Mouse (Mus musculus) left cerebral cortex, postnatal 14 days (tissue): ENCODE data around the gene Tpd52l2. TPM values are rescaled to one million over a fixed set of nuclear protein-coding genes. Genes with fewer than 3 reads are reported as not detected.
A peak's percentile ranks its signal among the peaks of the same experiment; 100 is the strongest.
"Not testable (repeated sequence)": the region's sequence is repeated elsewhere in the genome, so short reads cannot be mapped to it uniquely, and the experiment has no call there.

Experiments
- DNase-seq, 2 experiments: peaks; one replicate each; pipeline ENCODE4 v3.0.0; 2021 to 2022; ENCODE audit warnings: low spot score in 2 of 2, mixed read lengths in 1 of 2
- intact Hi-C: fragments of 180-260 bp; cut with DNase I; formaldehyde crosslinking; loops from one replicate; pipeline ENCODE4 v1.15.1; 2025
- total RNA-seq, 2 experiments: library from RNA; stranded (reverse); gene quantifications; 2 replicates each; pipeline ENCODE4 v1.2.3; 2021

Gene Tpd52l2
- total RNA-seq, 2 experiments from 2014 or later = 69.5 to 74.8 TPM

DNA sequence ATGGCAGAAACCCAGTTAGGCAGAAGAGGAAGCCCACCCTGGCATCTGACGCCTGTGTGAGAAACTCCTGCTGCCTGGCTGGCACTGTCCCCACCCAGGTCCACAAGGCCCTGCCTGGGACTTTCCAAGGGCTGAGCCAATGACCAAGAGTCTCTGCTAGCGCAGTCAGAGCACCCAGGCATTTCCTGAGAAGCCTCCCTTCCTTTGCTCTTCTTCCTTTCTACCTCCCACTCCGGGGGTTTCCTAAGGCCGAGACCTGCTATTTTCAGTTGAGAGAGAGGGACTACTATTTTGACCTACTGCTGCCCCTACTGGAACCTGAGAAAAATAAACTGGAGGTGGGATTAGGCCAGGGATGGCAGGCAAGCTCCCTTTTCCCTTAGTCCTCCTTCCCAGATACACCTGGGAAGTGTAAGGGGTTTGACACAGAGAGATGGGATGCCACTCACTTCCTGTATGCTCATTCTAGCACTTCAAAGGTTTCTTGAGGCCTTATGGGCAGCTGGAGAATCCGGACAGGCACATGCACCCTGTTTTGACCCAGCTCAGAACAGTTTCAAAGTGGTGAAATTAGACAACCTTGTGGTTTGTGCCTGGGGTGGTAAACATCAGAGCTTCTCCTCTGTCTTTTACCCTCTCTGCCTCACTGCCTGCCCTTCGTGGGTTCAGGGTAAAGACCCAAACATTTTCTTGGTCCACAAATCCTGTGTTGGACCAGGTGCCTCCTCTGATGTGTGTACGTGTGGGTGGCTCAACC, 13.2 kb upstream of the Tpd52l2 start:
- intact Hi-C loops = no loop called here
- no peak for DNase-seq

DNA sequence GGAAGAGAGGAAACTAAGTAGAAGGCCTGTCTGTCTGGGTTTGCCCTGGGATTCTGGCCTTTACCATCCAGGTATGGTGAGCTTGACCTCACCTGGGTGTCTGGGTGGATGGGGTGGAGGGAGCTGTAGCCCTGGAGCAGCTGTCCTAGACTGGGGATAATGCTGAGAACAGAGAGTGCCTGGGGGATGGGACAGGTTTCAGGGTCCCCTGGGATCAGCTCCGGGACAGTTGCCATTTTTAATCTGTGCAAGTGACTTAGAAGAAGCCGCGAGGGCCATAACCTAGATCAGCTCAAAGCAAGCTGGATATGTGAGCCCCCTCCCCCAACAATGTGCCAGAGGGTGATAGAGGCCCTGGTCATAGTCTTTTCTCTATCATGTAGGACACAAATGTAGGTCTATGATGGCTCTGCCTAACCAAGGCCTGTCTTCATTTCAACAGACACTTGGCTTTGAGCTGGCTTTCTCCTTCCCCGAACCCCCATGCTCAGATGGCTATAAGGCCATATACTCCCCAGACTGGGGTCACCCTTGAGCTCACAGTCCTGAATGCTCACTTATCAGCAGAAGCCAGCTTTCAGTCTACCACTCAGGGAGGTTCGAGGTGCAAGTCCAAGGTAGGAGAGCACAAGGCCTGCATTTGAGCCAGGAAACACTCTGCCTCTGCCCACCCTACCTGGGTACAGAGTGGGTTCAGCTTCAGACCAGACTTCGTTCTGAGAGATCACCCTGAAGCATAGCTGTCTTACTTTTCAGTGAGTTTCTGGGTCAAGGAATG, 12.3 kb upstream of the Tpd52l2 start:
- intact Hi-C loops = no loop called here
- no peak for DNase-seq

DNA sequence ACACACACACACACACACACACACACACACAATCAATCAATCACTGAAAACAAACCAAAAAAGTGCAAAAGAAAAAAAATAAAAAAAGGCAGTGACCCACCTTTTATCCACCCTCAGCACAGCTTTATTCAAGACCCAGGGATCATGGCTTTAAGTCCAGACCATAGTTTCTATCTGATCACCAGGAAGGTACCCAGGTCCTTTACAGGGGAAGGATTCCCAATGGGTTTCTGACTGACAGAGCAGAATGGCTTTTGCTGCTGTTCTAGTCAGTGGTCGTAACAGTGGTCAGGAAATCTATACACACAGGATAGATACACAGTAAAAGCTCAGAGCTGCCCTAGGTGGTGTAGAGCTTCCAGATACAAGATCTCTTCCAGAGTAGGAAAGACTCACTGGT, 11.2 kb upstream of the Tpd52l2 start:
- DNase-seq = no peak
- intact Hi-C loops = no loop called here

DNA sequence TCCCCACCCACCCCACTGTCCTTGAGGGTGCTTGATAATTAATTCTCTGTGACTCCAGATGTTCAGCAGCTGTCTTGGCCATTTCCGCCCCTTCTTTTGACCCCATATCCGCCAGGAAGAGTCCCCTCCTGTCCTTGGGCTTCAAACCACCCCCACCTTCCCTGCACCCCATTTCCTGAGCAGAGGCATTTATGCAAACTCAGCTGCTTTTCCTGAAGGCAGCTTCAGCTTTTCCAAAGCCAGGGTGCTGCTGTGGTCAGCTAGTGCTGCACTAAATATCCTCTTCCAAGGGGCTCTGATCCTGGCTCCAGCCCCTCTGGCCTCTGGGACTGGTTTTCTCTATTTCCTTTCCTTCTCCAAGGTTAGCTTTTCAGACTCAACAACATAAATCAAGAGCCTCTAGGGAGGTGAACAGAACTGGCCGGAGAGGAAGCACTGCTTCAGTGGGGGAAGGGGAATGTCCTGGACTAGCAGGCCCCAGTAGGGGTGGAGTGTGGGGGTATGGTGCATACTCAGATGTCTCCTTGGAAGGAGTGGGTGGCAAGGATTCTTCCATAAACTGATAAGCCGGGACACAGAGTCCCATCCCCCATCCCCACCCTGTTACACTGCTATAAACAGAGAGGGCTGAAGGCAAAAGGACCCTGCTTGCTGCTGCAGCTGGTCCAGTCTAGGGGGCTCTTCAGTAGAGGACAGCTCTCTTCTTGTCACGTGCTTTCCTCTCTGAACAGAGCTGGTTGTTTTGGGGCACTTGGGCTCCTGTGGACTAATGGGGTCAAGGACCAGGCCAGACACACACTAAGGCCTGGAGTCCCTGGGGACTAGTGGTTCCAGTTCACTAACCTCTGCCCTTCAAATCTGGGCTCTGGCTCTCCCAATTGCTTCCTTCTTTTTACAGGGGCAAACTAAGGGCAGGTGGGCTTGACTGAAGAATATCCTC, 9.3 kb upstream of the Tpd52l2 start:
- intact Hi-C loops = no loop called here
- no peak for DNase-seq

DNA sequence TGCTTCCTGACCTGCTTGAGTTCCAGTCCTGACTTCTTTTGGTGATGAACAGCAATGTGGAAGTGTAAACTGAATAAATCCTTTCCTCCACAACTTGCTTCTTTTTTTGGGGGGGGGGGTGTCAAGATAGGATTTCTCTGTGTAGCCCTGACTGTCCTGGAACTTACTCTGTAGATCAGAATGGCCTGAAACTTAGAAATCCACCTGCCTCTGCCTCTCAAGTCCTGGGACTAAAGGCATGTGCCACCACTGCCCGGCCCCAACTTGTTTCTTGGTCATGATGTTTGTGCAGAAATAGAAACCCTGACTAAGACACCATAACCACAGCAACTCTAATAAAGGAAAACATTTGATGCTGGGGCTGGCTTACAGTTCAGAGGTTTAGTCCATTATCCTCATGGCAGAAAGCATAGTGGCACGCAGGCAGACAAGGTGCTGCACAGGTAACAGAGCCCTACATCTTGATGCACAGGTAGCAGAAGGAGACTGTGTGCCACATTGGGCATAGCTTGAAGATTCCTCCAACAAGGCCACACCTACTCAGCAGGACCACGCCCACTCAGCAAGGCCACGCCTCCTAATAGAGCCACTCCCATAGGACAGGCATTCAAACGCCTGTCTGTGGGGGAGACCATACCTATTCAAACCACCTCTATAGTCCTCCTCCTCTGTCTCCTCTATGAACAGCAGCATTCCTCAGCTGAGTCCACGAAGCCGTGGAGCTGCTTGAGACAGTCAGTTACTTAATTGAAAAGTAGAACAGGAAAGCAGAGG, 5.3 kb upstream of the Tpd52l2 start:
- intact Hi-C loops = no loop called here
- DNase-seq = no peak

DNA sequence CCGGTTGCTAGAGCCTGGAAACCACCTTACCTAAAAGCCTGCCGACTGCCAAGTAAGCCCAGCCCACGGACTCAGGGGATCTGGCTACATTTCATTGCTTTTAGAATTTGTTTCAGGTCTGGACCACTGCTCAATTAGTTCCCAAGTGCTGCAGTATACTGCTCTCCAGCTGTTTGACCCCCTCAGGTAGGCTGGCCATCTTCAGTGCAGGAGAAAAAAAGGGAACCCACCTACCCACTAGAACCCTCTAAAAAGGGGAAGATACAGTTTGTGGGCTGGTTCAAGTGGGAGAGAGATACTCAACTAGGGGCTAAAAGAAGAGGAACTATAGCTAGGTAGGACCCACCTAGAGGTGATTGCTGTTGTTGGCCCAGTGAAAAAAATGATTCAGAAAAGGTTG, 4.7 kb upstream of the Tpd52l2 start:
- DNase-seq = no peak
- intact Hi-C loops = no loop called here

DNA sequence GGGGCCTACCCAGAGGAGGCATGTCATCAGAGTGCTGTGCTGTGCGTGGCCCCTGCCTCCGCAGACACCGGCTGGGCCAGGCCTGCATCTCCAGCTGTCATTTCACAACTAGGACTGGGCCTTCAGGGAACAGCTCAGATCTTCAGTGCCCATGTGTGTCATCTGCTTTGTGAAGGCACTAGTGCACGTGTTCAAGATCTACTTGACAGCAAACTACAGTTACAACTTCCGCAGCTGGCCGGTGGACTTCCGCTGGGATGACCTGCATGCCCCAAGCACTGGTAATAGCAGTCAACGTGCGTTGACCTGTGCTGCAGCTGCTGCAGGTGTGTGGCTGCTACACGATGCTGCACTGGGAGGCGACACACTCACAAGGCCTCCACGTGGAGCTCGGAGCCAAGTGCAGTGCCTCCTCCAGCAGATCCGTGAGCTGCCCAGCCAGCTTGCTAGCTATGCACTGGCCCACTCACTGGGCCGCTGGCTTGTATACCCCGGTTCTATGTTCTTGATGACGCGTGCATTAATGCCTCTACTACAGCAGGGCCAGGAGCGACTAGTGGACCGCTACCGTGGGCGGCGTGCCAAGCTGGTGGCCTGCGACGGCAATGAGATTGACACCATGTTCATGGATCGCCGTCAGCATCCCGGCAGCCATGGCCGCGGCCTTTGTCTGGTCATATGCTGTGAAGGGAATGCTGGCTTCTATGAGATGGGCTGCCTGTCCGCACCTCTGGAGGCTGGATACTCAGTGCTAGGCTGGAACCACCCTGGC, 3.6 kb upstream of the Tpd52l2 start, which contains the start of gene Abhd16b:
Gene Abhd16b, plus strand, starts transcription at position 51 of the 772 bp plus-strand sequence.
- no peak for DNase-seq
- intact Hi-C loops = no loop called here

DNA sequence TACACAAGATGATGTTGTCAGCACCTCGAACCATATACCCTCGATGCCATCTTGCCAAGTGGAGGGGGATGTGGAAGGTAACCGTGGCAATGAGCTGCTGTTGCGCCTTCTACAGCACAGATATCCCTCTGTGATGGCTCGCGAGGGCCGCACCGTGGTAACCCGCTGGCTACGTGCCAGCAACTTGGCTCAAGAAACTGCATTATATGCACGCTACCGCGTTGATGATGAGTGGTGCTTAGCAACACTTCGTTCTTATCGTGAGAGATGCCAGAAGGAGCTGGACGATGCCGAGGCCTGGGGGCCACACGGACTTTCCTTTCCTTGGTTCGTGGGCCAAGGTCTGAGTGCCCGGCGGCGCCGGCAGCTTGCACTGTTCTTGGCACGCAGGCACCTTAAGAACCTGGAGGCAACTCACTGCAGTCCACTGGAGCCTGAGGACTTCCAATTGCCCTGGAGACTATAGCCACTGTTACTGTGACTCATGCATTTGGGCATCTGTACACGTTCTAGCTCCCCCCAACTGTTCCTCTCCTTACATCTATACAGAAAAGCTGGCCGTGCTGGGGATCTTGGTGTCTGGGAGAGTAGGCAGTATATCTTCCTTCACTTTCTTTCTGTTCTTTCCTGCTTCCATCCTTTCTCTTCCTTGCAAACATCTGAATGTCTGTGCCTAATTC, 2.5 kb upstream of the Tpd52l2 start:
- no peak for DNase-seq
- intact Hi-C loops = no loop called here

DNA sequence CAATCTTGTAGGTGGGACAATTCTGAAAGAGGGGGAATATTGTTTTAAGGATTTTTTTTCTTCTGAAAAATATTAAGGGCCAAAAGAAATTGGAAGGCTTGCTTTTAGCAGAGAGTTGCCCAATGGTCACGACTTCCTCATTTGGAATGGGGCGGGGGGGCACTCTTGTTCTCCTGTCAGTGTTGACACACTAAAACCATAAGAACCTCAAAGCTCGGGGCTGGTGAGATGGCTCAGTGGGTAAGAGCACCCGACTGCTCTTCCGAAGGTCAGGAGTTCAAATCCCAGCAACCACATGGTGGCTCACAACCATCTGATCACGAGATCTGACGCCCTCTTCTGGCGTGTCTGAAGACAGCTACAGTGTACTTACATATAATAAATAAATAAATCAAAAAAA, 1.1 kb upstream of the Tpd52l2 start:
- not testable (repeated sequence) for DNase-seq
- intact Hi-C loops = loop anchor here (5.0 kb wide), 2 partner anchors 84 to 104 kb away; no protein-coding TSS in a partner anchor

DNA sequence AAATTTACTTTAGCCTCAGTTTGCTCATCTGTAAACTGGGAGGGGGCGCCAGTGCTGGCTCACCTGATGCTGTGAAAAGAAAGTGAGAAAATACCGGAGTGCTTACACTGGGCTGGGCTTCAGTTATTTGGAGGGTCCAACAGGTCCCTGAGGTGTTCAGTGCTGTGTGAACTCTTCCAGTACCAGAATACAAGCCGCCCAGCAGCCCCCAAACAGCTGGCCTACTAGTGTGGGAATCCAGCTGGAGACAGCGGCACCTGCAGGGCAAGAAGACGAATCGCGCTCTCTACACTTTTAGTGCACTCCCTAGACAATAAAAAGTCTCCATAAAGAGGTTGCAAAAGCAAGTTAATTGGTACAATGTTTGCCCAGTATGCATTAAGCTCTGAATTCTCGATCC, 661 bp upstream of the Tpd52l2 start:
- intact Hi-C loops = loop anchor here (5.0 kb wide), 2 partner anchors 84 to 104 kb away; no protein-coding TSS in a partner anchor
- DNase-seq = peak; percentile 63 to 78

DNA sequence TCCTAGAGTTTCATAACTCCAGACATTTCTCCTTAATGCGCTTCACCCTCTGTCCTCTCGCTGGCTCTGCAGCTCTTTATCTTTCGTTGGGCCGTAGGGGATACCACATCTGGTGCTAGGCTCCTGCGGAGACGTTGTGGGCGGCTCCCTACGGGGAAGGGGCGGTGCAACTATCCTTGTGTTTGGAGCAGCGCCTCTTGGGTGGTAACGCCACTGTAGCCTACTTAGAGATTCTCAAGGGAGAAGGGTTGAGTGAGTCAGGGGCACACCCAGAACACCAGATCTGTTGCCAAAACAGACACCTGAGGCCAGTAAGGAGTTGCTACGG, 570 bp downstream of the Tpd52l2 start:
- intact Hi-C loops = loop anchor here (5.0 kb wide), 2 partner anchors 85 to 105 kb away; no protein-coding TSS in a partner anchor
- peak; percentile 38 to 41 for DNase-seq

DNA sequence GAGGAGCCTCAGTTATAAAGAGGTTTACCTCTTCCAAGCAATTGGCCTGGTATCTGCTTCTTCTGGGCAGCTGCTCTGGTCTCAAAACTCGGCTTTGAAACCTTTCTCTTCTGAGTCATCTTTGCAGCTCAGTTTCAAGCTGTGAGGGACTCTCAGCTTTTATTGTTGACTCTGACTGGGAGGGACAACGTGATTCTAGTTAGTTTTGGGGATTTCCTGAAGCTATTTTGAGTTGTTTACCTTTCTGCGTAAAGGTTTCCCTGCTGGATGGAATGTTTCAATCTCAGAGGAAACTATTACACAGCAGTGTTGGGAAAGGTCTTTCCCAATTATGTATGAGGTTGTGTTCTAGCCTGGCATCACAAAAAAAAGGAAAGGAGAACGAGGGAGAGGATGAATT, 1.7 kb downstream of the Tpd52l2 start:
- DNase-seq = no peak
- intact Hi-C loops = loop anchor here (5.0 kb wide), 2 partner anchors 86 to 106 kb away; no protein-coding TSS in a partner anchor

DNA sequence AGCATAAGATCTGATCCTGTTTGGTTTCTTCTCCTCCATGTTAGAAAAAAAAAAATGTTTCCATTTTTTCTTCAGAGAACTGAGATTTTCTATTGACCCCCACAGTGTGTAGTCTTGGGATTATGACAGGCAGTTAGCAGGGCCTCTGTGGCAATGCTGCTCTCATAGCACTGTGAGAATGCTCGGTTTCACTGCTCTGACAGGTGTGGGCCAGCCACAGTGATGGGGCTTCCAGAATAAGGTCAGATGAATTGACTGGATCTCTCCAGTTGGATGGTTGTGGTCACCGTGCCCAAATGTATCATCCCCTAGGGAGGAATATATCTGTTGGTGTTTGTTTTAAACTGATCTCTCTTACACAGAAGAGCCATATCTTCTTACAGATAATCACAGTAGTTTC, 12.2 kb downstream of the Tpd52l2 start:
- no peak for DNase-seq
- intact Hi-C loops = no loop called here

DNA sequence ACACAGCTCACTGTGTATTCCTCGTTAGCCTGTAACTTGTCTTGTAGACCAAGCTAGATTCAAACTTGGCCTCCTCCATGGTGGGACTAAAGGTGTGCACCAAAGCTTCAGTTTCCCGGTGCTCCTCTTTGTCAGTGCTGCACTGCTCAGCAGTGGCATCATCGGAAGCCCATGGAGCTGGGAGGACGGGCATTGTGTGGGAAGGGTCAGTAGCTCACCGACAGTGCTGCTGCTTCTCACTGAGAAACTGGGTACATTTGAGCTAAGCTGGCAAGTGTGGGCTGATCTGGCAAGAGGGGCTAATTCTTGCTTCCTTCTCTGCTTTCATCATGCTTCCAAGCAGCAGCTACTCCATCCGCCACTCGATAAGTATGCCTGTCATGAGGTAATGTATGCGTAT, 14.3 kb downstream of the Tpd52l2 start:
- DNase-seq = no peak
- intact Hi-C loops = no loop called here

DNA sequence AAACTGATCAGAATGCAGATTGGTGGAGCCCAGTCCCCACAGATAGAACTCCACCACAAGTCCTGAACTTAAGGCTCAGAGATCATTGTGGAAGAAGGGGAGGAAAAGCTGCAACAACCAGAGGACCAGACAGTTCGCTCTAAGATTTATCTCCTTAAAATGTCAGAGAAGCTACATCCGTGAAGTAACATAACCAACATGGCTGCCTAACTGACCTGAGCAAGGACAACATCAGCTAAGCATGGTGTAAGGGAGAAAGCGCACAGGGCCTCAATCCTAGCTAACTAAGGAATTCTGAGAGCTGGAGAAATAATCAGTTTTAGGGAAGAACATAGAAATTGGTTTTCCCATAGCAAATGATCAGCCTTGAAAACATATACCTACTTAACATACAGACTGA, 22.3 kb downstream of the Tpd52l2 start:
- DNase-seq = no peak

DNA sequence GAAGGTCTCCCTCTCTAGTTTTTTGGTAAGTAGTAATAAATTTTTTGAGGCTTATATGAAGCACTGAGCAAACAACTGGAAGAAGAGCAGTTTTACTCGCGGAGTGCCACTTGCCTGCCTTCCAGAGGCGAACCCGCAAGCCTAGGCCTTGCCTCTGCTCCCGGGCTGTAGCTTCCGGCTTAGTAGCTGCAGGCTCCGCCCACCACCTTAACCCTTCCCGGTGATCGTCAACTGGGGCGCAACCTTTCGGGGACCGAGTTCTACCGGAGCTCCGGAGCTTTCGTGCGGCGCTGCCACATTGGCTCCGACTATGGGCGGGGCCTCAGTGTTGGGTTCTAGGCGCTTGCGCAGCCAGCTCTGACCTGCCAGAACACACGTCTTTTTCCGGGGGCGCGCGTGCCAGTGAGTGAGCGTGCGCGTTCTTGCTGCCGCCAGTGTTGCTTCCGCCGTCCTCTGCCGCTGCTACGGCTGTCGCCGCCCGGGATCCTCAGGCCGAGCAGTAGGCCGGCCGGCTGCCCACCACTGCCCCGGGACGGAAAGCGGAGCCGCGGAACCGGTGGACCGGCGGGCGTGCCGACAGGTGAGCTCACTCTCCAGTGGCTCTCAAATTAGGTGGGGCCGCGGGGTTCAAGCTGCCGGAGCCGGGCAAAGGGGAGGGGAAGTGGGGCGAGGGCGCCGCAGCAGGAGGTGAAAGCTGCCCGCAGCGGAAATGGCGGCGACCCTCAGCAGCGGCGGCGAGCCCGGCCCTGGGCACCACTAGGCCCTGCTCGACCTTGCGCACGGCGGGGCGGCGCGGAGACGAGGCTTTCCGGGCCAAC, 23.4 kb downstream of the Tpd52l2 start, which contains the start of gene Dnajc5:
Gene Dnajc5, plus strand, starts transcription at position 368 of the 818 bp plus-strand sequence.
- peak; percentile 98 to 99 for DNase-seq
- intact Hi-C loops = loop anchor here (5.0 kb wide), 1 partner anchor 62 kb away; the partner anchor contains the start of gene Uckl1

More for the DNA sequence above, 22.3 kb downstream of the Tpd52l2 start:
- intact Hi-C loops = no loop called here

DNA sequence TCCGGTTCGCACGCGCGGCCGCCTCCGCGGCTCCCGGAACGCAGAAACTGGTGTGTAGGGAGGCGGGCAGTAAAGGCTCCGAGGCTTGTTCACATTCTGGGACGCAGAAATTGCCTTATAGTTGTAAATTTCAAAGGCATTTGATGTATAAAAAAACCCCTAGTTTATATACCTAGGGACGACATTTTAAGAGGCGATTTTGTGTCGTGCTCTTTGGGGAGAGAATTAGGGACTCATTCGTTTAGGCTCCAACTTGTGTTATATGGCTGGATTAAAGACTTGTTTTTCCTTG, 23.9 kb downstream of the Tpd52l2 start:
- intact Hi-C loops = loop anchor here (5.0 kb wide), 1 partner anchor 61 kb away; the partner anchor contains the start of gene Uckl1
- no peak for DNase-seq
